Mouse (Mus musculus): ENCODE measurements around the gene Asic4. TPM values are rescaled to one million over a fixed set of nuclear protein-coding genes. Genes with fewer than 3 reads are reported as not detected.

Asic4 gene
- polyA plus RNA-seq, 1 experiment from 2014 or later: 0.11 TPM

GRCm38 (mm10) chr1:75467215-75467927 is 17.1 kb downstream of the Asic4 start:
- Histone ChIP-seq H3K9me3 (replicated peaks; ENCODE audit: control insufficient read depth, low read length) (no peaks in the 10 kb centered on the region), H3K4me1 (ENCODE audit: control insufficient read depth, insufficient read depth, low read length) (peaks cover 20% of the 10 kb centered on the region), H3K27me3 (ENCODE audit: control insufficient read depth, insufficient read depth, low read length) (peaks cover 27% of the 10 kb centered on the region), H3K36me3 (ENCODE audit: control insufficient read depth, insufficient read depth, low read length) (no peaks in the 10 kb centered on the region), H3K4me2 (peak overlapping the region; percentile 16; the same call in 1 of the 2 replicates), H3K9ac (ENCODE audit: low read depth, low read length) (0 out of 2 replicates have a peak overlapping the region, but pooled peaks have one; percentile 5), H3K4me3 (ENCODE audit: low read depth, low read length) (no peak overlapping the region), H3K27ac (ENCODE audit: low read depth, low read length) (no peak overlapping the region)
- ATAC-seq (replicated peaks; ENCODE audit: insufficient number of reproducible peaks, low FRiP score, low TSS enrichment): peak; percentile 47
- WGBS (ENCODE audit: insufficient replicate concordance): 6% methylated on average over 14 of the region's 14 CpGs

- 70% methylated on average over 17 of the region's 17 CpGs for WGBS (ENCODE audit: insufficient replicate concordance)
- no peak overlapping the region for H3K27ac ChIP-seq (ENCODE audit: low read depth, low read length)
- H3K4me2 ChIP-seq: no peak overlapping the region
- H3K36me3 ChIP-seq (ENCODE audit: control insufficient read depth, insufficient read depth, low read length): no peaks in the 10 kb centered on the region
- no peak for ATAC-seq (replicated peaks; ENCODE audit: insufficient number of reproducible peaks, low FRiP score, low TSS enrichment)
- H3K4me3 ChIP-seq (ENCODE audit: low read depth, low read length): no peak overlapping the region
- no peak overlapping the region for H3K9ac ChIP-seq (ENCODE audit: low read depth, low read length)
- H3K27me3 ChIP-seq (ENCODE audit: control insufficient read depth, insufficient read depth, low read length): peaks cover 27% of the 10 kb centered on the region
- H3K9me3 ChIP-seq (replicated peaks; ENCODE audit: control insufficient read depth, low read length): no peaks in the 10 kb centered on the region
- peaks cover 6% of the 10 kb centered on the region for H3K4me1 ChIP-seq (ENCODE audit: control insufficient read depth, insufficient read depth, low read length)
Measured at GRCm38 (mm10) chr1:75469287-75469825, 19.1 kb downstream of the Asic4 start.

- H3K36me3 ChIP-seq (ENCODE audit: control insufficient read depth, insufficient read depth, low read length): peaks cover 22% of the 10 kb centered on the region
- H3K4me3 ChIP-seq (ENCODE audit: low read depth, low read length): no peak overlapping the region
- H3K27ac ChIP-seq (ENCODE audit: low read depth, low read length): no peak overlapping the region
- no peak for ATAC-seq (replicated peaks; ENCODE audit: insufficient number of reproducible peaks, low FRiP score, low TSS enrichment)
- no peak overlapping the region for H3K4me2 ChIP-seq
- H3K9me3 ChIP-seq (replicated peaks; ENCODE audit: control insufficient read depth, low read length): no peaks in the 10 kb centered on the region
- peaks cover 24% of the 10 kb centered on the region for H3K27me3 ChIP-seq (ENCODE audit: control insufficient read depth, insufficient read depth, low read length)
- peaks cover 27% of the 10 kb centered on the region for H3K4me1 ChIP-seq (ENCODE audit: control insufficient read depth, insufficient read depth, low read length)
- H3K9ac ChIP-seq (ENCODE audit: low read depth, low read length): no peak overlapping the region
- WGBS (ENCODE audit: insufficient replicate concordance): 94% methylated on average over 11 of the region's 11 CpGs
Measured at GRCm38 (mm10) chr1:75476441-75476840, 26.2 kb downstream of the Asic4 start.

GRCm38 (mm10) chr1:75477264-75477965 is 27.2 kb downstream of the Asic4 start:
- H3K27ac ChIP-seq (ENCODE audit: low read depth, low read length): no peak overlapping the region
- peaks cover 27% of the 10 kb centered on the region for H3K4me1 ChIP-seq (ENCODE audit: control insufficient read depth, insufficient read depth, low read length)
- no peak for ATAC-seq (replicated peaks; ENCODE audit: insufficient number of reproducible peaks, low FRiP score, low TSS enrichment)
- WGBS (ENCODE audit: insufficient replicate concordance): 12% methylated on average over 35 of the region's 35 CpGs
- H3K4me2 ChIP-seq: peak overlapping the region; percentile 83
- peaks cover 34% of the 10 kb centered on the region for H3K27me3 ChIP-seq (ENCODE audit: control insufficient read depth, insufficient read depth, low read length)
- peak overlapping the region; percentile 90 for H3K4me3 ChIP-seq (ENCODE audit: low read depth, low read length)
- 0 out of 2 replicates have a peak overlapping the region, but pooled peaks have one; percentile 22 for H3K9ac ChIP-seq (ENCODE audit: low read depth, low read length)
- peaks cover 22% of the 10 kb centered on the region for H3K36me3 ChIP-seq (ENCODE audit: control insufficient read depth, insufficient read depth, low read length)
- H3K9me3 ChIP-seq (replicated peaks; ENCODE audit: control insufficient read depth, low read length): no peaks in the 10 kb centered on the region

GRCm38 (mm10) chr1:75477966-75478290 is 27.7 kb downstream of the Asic4 start:
- no peaks in the 10 kb centered on the region for H3K9me3 ChIP-seq (replicated peaks; ENCODE audit: control insufficient read depth, low read length)
- ATAC-seq (replicated peaks; ENCODE audit: insufficient number of reproducible peaks, low FRiP score, low TSS enrichment): no peak
- peak overlapping the region; percentile 90 for H3K4me3 ChIP-seq (ENCODE audit: low read depth, low read length)
- H3K4me1 ChIP-seq (ENCODE audit: control insufficient read depth, insufficient read depth, low read length): peaks cover 27% of the 10 kb centered on the region
- H3K27ac ChIP-seq (ENCODE audit: low read depth, low read length): no peak overlapping the region
- peak overlapping the region; percentile 22; the same call in 1 of the 2 replicates for H3K9ac ChIP-seq (ENCODE audit: low read depth, low read length)
- peaks cover 39% of the 10 kb centered on the region for H3K27me3 ChIP-seq (ENCODE audit: control insufficient read depth, insufficient read depth, low read length)
- H3K36me3 ChIP-seq (ENCODE audit: control insufficient read depth, insufficient read depth, low read length): peaks cover 22% of the 10 kb centered on the region
- 40% methylated on average over 3 of the region's 3 CpGs for WGBS (ENCODE audit: insufficient replicate concordance)
- peak overlapping the region; percentile 83 for H3K4me2 ChIP-seq

- Histone ChIP-seq H3K27ac (ENCODE audit: low read depth, low read length) (peak overlapping the region; percentile 82), H3K4me1 (ENCODE audit: control insufficient read depth, insufficient read depth, low read length) (peaks cover 27% of the 10 kb centered on the region), H3K27me3 (ENCODE audit: control insufficient read depth, insufficient read depth, low read length) (peaks cover 43% of the 10 kb centered on the region), H3K9me3 (replicated peaks; ENCODE audit: control insufficient read depth, low read length) (no peaks in the 10 kb centered on the region), H3K4me3 (ENCODE audit: low read depth, low read length) (peak overlapping the region; percentile 90), H3K36me3 (ENCODE audit: control insufficient read depth, insufficient read depth, low read length) (peaks cover 22% of the 10 kb centered on the region), H3K4me2 (peak overlapping the region; percentile 83), H3K9ac (ENCODE audit: low read depth, low read length) (peak overlapping the region; percentile 77)
- WGBS (ENCODE audit: insufficient replicate concordance): under 1% methylated on average over 20 of the region's 25 CpGs
- ATAC-seq (replicated peaks; ENCODE audit: insufficient number of reproducible peaks, low FRiP score, low TSS enrichment): peak; percentile 20; the same call in 1 of the 2 replicates
Measured at GRCm38 (mm10) chr1:75478497-75478896, 28.3 kb downstream of the Asic4 start.

- H3K9ac ChIP-seq (ENCODE audit: low read depth, low read length): peak within 1 kb of the TSS; percentile 77
- peak within 1 kb of the TSS; percentile 83 for H3K4me2 ChIP-seq
- WGBS (ENCODE audit: insufficient replicate concordance): under 1% methylated on average over 72 of the region's 76 CpGs
- H3K27me3 ChIP-seq (ENCODE audit: control insufficient read depth, insufficient read depth, low read length): peaks cover 49% of the 10 kb centered on the region
- peak within 1 kb of the TSS; percentile 82 for H3K27ac ChIP-seq (ENCODE audit: low read depth, low read length)
- H3K36me3 ChIP-seq (ENCODE audit: control insufficient read depth, insufficient read depth, low read length): peaks cover 22% of the 10 kb centered on the region
- peak; percentile 86 for ATAC-seq (replicated peaks; ENCODE audit: insufficient number of reproducible peaks, low FRiP score, low TSS enrichment)
- H3K4me1 ChIP-seq (ENCODE audit: control insufficient read depth, insufficient read depth, low read length): peaks cover 27% of the 10 kb centered on the region
- no peaks in the 10 kb centered on the region for H3K9me3 ChIP-seq (replicated peaks; ENCODE audit: control insufficient read depth, low read length)
- H3K4me3 ChIP-seq (ENCODE audit: low read depth, low read length): peak within 1 kb of the TSS; percentile 90
Measured at GRCm38 (mm10) chr1:75478916-75479634, 28.8 kb downstream of the Asic4 start, which contains the start of the genes Chpf and Tmem198. Gene Chpf (minus strand): TSS chr1:75479307. Gene Tmem198 (plus strand): TSS chr1:75479532.

- no peaks in the 10 kb centered on the region for H3K9me3 ChIP-seq (replicated peaks; ENCODE audit: control insufficient read depth, low read length)
- H3K36me3 ChIP-seq (ENCODE audit: control insufficient read depth, insufficient read depth, low read length): peaks cover 21% of the 10 kb centered on the region
- H3K4me3 ChIP-seq (ENCODE audit: low read depth, low read length): peak overlapping the region; percentile 90
- no peak overlapping the region for H3K9ac ChIP-seq (ENCODE audit: low read depth, low read length)
- no peak for ATAC-seq (replicated peaks; ENCODE audit: insufficient number of reproducible peaks, low FRiP score, low TSS enrichment)
- H3K4me2 ChIP-seq: peak overlapping the region; percentile 83
- H3K27me3 ChIP-seq (ENCODE audit: control insufficient read depth, insufficient read depth, low read length): peaks cover 54% of the 10 kb centered on the region
- WGBS (ENCODE audit: insufficient replicate concordance): 1% methylated on average over 21 of the region's 24 CpGs
- H3K27ac ChIP-seq (ENCODE audit: low read depth, low read length): no peak overlapping the region
- H3K4me1 ChIP-seq (ENCODE audit: control insufficient read depth, insufficient read depth, low read length): peaks cover 27% of the 10 kb centered on the region
Measured at GRCm38 (mm10) chr1:75479635-75479989, 29.4 kb downstream of the Asic4 start.
